Mouse (Mus musculus): ENCODE data around the gene Rbm5. TPM values are rescaled to one million over a fixed set of nuclear protein-coding genes. Genes with fewer than 3 reads are reported as not detected.

Gene Rbm5
- 100 to 1,000 TPM; 165 to 173 TPM for total RNA-seq (2023)

DNA sequence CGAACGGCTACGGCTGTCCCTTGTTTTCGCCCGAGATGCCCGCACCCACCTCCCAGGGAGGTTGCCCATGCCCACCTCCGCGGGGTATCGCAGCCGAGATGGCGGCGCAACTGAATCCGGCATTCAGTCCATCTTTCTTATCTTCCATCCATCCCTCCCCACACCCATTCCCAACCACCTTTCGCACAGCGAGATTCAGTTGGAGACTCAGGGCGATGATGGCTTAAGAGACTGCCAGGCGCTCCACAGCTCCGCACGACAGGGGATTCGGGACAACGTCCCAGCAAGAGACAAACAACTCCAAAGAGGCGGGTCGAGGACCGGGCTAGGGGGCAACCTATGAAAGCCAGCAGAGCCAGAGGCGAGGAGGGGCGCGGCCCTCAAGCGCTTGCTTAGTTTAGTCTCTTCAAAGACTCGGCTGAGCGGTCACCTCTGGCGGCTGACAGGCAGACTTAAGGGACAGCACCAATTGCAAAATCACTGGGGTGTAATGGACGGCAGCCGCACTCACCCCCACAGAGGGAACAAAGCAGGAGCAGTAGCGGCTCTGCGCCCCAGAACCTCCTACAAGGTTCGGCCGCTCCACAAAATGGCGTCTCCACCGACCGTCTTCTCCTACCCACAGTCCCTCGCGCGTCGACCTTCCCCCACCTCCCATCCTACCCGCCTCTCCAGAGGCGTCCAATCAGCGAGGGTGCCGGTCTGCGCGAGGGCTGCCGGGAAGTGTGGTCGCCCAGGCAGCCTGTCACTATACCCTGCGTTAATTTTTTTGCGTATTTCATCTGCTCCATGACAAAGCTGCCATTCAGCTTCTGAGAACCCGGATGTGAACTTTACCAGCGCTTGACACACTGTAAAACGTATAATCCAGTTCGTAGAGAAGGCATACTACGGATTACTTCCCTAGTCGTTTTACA is at the start of gene Rbm5:
Rbm5 (minus strand) TSS at position 623 of the 917 bp plus-strand sequence.

DNA sequence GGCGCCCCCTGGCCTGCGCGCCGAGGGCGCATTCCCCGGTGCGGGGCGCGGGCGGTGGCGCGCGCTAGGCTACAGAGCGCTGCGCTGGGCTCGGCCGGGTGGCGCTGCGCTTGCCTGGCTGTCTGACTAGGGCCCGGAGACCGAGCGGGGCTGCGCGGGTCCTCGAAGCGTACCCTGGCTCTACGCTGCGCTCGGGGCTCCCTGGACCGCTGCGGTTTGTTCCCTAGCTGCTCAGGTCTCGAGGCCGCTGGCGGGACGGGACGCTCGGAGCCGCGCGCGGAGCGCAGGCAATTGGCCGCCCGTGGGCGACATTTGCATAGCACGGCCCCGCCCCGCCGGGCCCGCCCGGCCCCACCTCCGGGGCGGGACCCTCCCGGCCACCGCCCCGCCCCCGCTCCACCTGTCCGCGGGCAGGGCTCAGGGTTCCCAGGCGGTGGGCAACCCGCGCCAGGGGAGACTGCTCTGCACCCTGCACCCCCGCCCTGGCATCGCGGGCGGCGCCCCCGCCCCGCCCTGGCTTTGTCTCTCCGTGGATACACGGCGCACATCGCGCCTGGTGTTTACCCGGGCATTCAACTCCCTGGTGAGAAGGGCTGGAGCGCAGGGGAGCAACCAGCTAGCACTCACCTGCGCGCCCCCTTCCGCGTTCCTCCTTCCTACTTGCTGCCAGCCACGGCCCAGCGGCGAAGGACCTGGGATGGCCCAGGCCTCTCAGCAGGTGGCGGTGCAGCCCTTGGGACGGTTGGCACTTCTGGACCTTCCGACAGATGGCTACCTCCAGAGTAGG is 60.9 kb downstream of the Rbm5 start, which contains the start of gene Sema3f:
Sema3f (minus strand) TSS at position 779 of the 787 bp plus-strand sequence.

Other genes starting within 250 kb of the Rbm5 start
- gene Tmem115, start 237.1 kb downstream of the Rbm5 start, total RNA-seq (2023) = 10 to 100 TPM; 16.3 to 17.6 TPM
- 1 to 10 TPM; 6.7 to 7.6 TPM for gene Cyb561d2, start 228.8 kb downstream of the Rbm5 start, total RNA-seq (2023)
- gene Nprl2, start 228.8 kb downstream of the Rbm5 start, total RNA-seq (2023) = 1 to 10 TPM; 8.4 to 9.3 TPM
- under 1 TPM in 1 of 2 experiments, not detected in 1; 0.20 TPM for gene Zmynd10, start 223.7 kb downstream of the Rbm5 start, total RNA-seq (2023)
- gene Rassf1, start 219.4 kb downstream of the Rbm5 start, total RNA-seq (2023) = 10 to 100 TPM; 47.3 to 60.9 TPM
- 1 to 10 TPM; 6.4 to 6.9 TPM for gene Tusc2, start 207.7 kb downstream of the Rbm5 start, total RNA-seq (2023)
- 1 to 10 TPM; 2.8 to 4.5 TPM for gene Hyal2, start 203.1 kb downstream of the Rbm5 start, total RNA-seq (2023)
- gene Hyal1, start 194.1 kb downstream of the Rbm5 start, total RNA-seq (2023) = 1 to 10 TPM in 1 of 2 experiments, under 1 TPM in 1; 0.49 to 1.3 TPM
- gene Naa80, start 192.1 kb downstream of the Rbm5 start, total RNA-seq (2023) = 1 to 10 TPM; 9.0 to 9.1 TPM
- gene Hyal3, start 190.2 kb downstream of the Rbm5 start, total RNA-seq (2023) = under 1 TPM; 0.76 to 0.88 TPM
- gene Ifrd2, start 183.4 kb downstream of the Rbm5 start, total RNA-seq (2023) = 10 to 100 TPM; 16.5 to 30.6 TPM
- gene Sema3b, start 161.8 kb downstream of the Rbm5 start, total RNA-seq (2023) = 1 to 10 TPM in 1 of 2 experiments, under 1 TPM in 1; 0.86 to 1.1 TPM
- gene Gnai2, start 135.6 kb downstream of the Rbm5 start, total RNA-seq (2023) = 1,000 to 10,000 TPM; 1,195 to 1,197 TPM
- not detected for gene Slc38a3, start 101.5 kb downstream of the Rbm5 start, total RNA-seq (2023)
- not detected for gene Gnat1, start 91.3 kb downstream of the Rbm5 start, total RNA-seq (2023)
- under 1 TPM in 1 of 2 experiments, not detected in 1; 0.53 TPM for gene Sema3f, start 60.5 kb downstream of the Rbm5 start, total RNA-seq (2023)
- gene Rbm6, start 102.2 kb upstream of the Rbm5 start, total RNA-seq (2023) = 10 to 100 TPM; 57.7 to 60.7 TPM
- gene Mon1a, start 117.2 kb upstream of the Rbm5 start, total RNA-seq (2023) = 10 to 100 TPM in 1 of 2 experiments, 1 to 10 TPM in 1; 9.4 to 11.4 TPM
- gene Mst1r, start 135.9 kb upstream of the Rbm5 start, total RNA-seq (2023) = 1 to 10 TPM; 1.1 to 3.0 TPM
- gene Actl11, start 157.5 kb upstream of the Rbm5 start, total RNA-seq (2023) = not detected
- not detected for gene Camkv, start 164.7 kb upstream of the Rbm5 start, total RNA-seq (2023)
- gene Traip, start 179.1 kb upstream of the Rbm5 start, total RNA-seq (2023) = 10 to 100 TPM; 13.2 to 15.8 TPM
- 10 to 100 TPM; 69.2 to 70.8 TPM for gene Uba7, start 204.5 kb upstream of the Rbm5 start, total RNA-seq (2023)
- gene Gm20661, start 212.1 kb upstream of the Rbm5 start, total RNA-seq (2023) = not detected
- 1 to 10 TPM; 1.9 to 3.2 TPM for gene Inka1, start 214.9 kb upstream of the Rbm5 start, total RNA-seq (2023)
- gene Cdhr4, start 221.5 kb upstream of the Rbm5 start, total RNA-seq (2023) = under 1 TPM in 1 of 2 experiments, not detected in 1; 0.42 TPM
- gene Gm20662, start 225.4 kb upstream of the Rbm5 start, total RNA-seq (2023) = not detected
- gene Ip6k1, start 231.5 kb upstream of the Rbm5 start, total RNA-seq (2023) = 100 to 1,000 TPM; 111 to 126 TPM

Data from neutrophil, adult 59 days (primary cell).